Mouse (Mus musculus): ENCODE data around the gene Cse1l.

Cse1l gene

GRCm38 (mm10) chr2:166977490-166977889 lies 71.7 kb downstream of the Cse1l start:
- DNase-seq = no peak

GRCm38 (mm10) chr2:166980161-166980560 lies 74.3 kb downstream of the Cse1l start:
- no peak for DNase-seq

GRCm38 (mm10) chr2:166983351-166983894 lies 77.6 kb downstream of the Cse1l start:
- DNase-seq = no peak

- no peak for DNase-seq
These were observed 85.0 kb downstream of the Cse1l start for GRCm38 (mm10) chr2:166990861-166991260.

- DNase-seq = no peak
These were observed 86.1 kb downstream of the Cse1l start for GRCm38 (mm10) chr2:166991945-166992344.

GRCm38 (mm10) chr2:166995021-166995795 lies 89.4 kb downstream of the Cse1l start:
- DNase-seq = peak; percentile 50
